ENCODE assay signal across 11 mouse cellular contexts in the genomic region with DNA sequence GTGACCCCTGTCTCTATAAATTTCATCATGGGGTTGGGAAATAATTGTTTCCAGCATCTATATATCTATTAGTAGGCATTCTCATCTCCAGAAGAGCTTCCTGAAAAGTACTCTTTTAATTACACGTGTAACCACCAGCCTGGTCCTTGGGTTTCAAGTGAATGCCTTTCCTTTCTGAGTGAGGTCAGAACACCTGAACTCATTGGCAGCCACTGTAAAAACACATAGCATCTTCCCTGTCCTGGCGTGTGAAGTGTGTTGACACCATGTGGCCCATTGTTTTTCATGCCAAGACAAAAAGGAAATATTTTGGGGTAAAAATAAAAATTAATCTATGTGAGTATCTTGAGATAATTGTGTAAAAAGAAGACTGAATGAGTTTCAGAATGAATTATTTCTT.
DNase-seq lines count a peak whose midpoint lies in the region; ATAC-seq and TF ChIP-seq lines count a peak whose summit lies in the region.
"Had no signal": no experiment of that assay in that cellular context is flagged by ENCODE, and none has a peak within 500 bp of the region (broad histone marks: within the 10 kb centered on the region; RNA-seq: fewer than 3 reads in every experiment).

No protein-coding gene starts in this region.

- H3K4me2 ChIP-seq in kidney, embryonic 14.5 days (replicated peaks; ENCODE audit: low read depth, low read length) = no peak overlapping the region
- no peak overlapping the region for H3K4me2 ChIP-seq in forebrain, embryonic 15.5 days (replicated peaks)
- H3K4me2 ChIP-seq: heart, embryonic 11.5 days; stomach, embryonic 15.5 days had no signal

- no peaks in the 10 kb centered on the region for H3K4me1 ChIP-seq in kidney, embryonic 14.5 days (ENCODE audit: control insufficient read depth, insufficient read depth, low read length)
- peaks cover 42% of the 10 kb centered on the region for H3K4me1 ChIP-seq in forebrain, embryonic 15.5 days
- H3K4me1 ChIP-seq in midbrain, embryonic 10.5 days = peaks cover 24% of the 10 kb centered on the region
- 0 out of 2 replicates have a peak, but pooled peaks cover 2% of the 10 kb centered on the region for H3K4me1 ChIP-seq in olfactory bulb, adult 2 months (ENCODE audit: control insufficient read depth, insufficient read depth, low read length)
- H3K4me1 ChIP-seq: stomach, embryonic 15.5 days had no signal

- H3K27me3 ChIP-seq in kidney, embryonic 14.5 days (ENCODE audit: control insufficient read depth, insufficient read depth, low read length) = no peaks in the 10 kb centered on the region
- no peaks in the 10 kb centered on the region for H3K27me3 ChIP-seq in forebrain, embryonic 15.5 days
- no peaks in the 10 kb centered on the region for H3K27me3 ChIP-seq in midbrain, embryonic 10.5 days (ENCODE audit: low read depth, poor library complexity, severe bottlenecking)
- H3K27me3 ChIP-seq: stomach, embryonic 15.5 days had no signal

- H3K27ac ChIP-seq in kidney, embryonic 14.5 days (ENCODE audit: low read depth, low read length) = peak overlapping the region; percentile 6; the same call in 1 of the 2 replicates
- H3K27ac ChIP-seq in forebrain, embryonic 15.5 days (replicated peaks) = peak overlapping the region; percentile 91
- H3K27ac ChIP-seq in midbrain, embryonic 10.5 days (replicated peaks) = peak overlapping the region; percentile 46; the same call in 1 of the 2 replicates
- peak overlapping the region; percentile 23; the same call in 1 of the 2 replicates for H3K27ac ChIP-seq in olfactory bulb, adult 2 months (ENCODE audit: insufficient read depth, low read depth, low read length)
- H3K27ac ChIP-seq: stomach, embryonic 15.5 days had no signal

- ATAC-seq in kidney, embryonic 14.5 days (ENCODE audit: low FRiP score, low TSS enrichment) = no peak
- ATAC-seq in forebrain, embryonic 15.5 days (replicated peaks) = peak; percentile 57

- DNase-seq in kidney, adult 11 months = no peak
- no peak for DNase-seq in midbrain, embryonic 10.5 days (ENCODE audit: low spot score)
- no peak for DNase-seq in right cerebral cortex, postnatal 14 days
- no peak for DNase-seq in left cerebral cortex, adult 8-10 months (ENCODE audit: low spot score in 2 of 2)
- DNase-seq in right cerebral cortex, postnatal 4 days = no peak

- no peak overlapping the region for H3K4me3 ChIP-seq in kidney, embryonic 14.5 days (ENCODE audit: low read length)
- no peak overlapping the region for H3K4me3 ChIP-seq in forebrain, embryonic 15.5 days
- no peak overlapping the region for H3K4me3 ChIP-seq in midbrain, embryonic 10.5 days
- H3K4me3 ChIP-seq in olfactory bulb, adult 2 months (ENCODE audit: insufficient read depth, low read depth, low read length) = no peak overlapping the region
- H3K4me3 ChIP-seq: stomach, embryonic 15.5 days had no signal

- WGBS in kidney, embryonic 14.5 days = 53% methylated on average over 2 of the region's 2 CpGs
- 7% methylated on average over 2 of the region's 2 CpGs for WGBS in forebrain, embryonic 15.5 days
- 71% methylated on average over 2 of the region's 2 CpGs for WGBS in midbrain, embryonic 10.5 days
- 20% methylated on average over 2 of the region's 2 CpGs for WGBS in olfactory bulb, adult 2 months

- no peaks in the 10 kb centered on the region for H3K9me3 ChIP-seq in kidney, embryonic 14.5 days (ENCODE audit: control insufficient read depth, low read length)
- H3K9me3 ChIP-seq in forebrain, embryonic 15.5 days = no peaks in the 10 kb centered on the region
- no peaks in the 10 kb centered on the region for H3K9me3 ChIP-seq in midbrain, embryonic 10.5 days (replicated peaks)
- H3K9me3 ChIP-seq: stomach, embryonic 15.5 days had no signal

- TF ChIP-seq CTCF in olfactory bulb, adult 2 months (IDR thresholded peaks at IDR 0.05; ENCODE audit: insufficient read depth, low read depth, low read length) = no peak

- TF ChIP-seq POLR2A in olfactory bulb, adult 2 months (IDR thresholded peaks at IDR 0.05; ENCODE audit: insufficient read depth, low read depth, low read length) = no peak

- H3K36me3 ChIP-seq in kidney, embryonic 14.5 days (ENCODE audit: control insufficient read depth, insufficient read depth, low read length) = no peaks in the 10 kb centered on the region
- no peaks in the 10 kb centered on the region for H3K36me3 ChIP-seq in forebrain, embryonic 15.5 days
- peaks cover 5% of the 10 kb centered on the region; the same call in 1 of the 2 replicates for H3K36me3 ChIP-seq in midbrain, embryonic 10.5 days
- H3K36me3 ChIP-seq: stomach, embryonic 15.5 days had no signal

- H3K9ac ChIP-seq in kidney, embryonic 14.5 days (ENCODE audit: low read depth, low read length) = no peak overlapping the region
- no peak overlapping the region for H3K9ac ChIP-seq in forebrain, embryonic 15.5 days (replicated peaks)
- H3K9ac ChIP-seq: liver, postnatal 0 days; stomach, embryonic 15.5 days had no signal

Comparison
In these comparisons a context has a peak if more than half of its experiments do, and no peak if none do; other contexts are left out.
1. H3K27ac ChIP-seq: peak in every context shown above with its lines; median percentile 91 in forebrain, embryonic 15.5 days; 46 in midbrain, embryonic 10.5 days; 23 in olfactory bulb, adult 2 months; 6 in kidney, embryonic 14.5 days.